Mouse (Mus musculus) mammary gland, adult 2 months (tissue): Measurements from ENCODE around the gene Timm9. TPM values are rescaled to one million over a fixed set of nuclear protein-coding genes. Genes with fewer than 3 reads are reported as not detected.

Experiments
- polyA plus RNA-seq: library from polyadenylated mRNA; depleted of rRNA; stranded (reverse); fragments of >200 nt; gene quantifications from 2 replicates; pipeline ENCODE4 v1.2.3, GENCODE M21; 2012; ENCODE audit warnings: low replicate concordance; rRNA removed

The Timm9 gene
- polyA plus RNA-seq = 9.4 and 11.7 TPM in 2 replicates

GRCm38 (mm10) chr12:71136130-71136973 lies at the start of gene Timm9, which contains the start of gene 2700049A03Rik:
Gene Timm9, minus strand, starts transcription at chr12:71136684.
Gene 2700049A03Rik, plus strand, starts transcription at chr12:71136848.

GRCm38 (mm10) chr12:71111331-71111730 lies 25.2 kb downstream of the Timm9 start, which contains the start of gene Tomm20l:
Gene Tomm20l, plus strand, starts transcription at chr12:71111428.

Other genes starting within 250 kb of the Timm9 start
- 15.0 and 37.5 TPM in 2 replicates for gene Actr10, start 198.8 kb downstream of the Timm9 start, polyA plus RNA-seq
- 10.9 and 38.9 TPM in 2 replicates for gene Psma3, start 162.1 kb downstream of the Timm9 start, polyA plus RNA-seq
- 3.2 and 3.6 TPM in 2 replicates for gene Arid4a, start 120.7 kb downstream of the Timm9 start, polyA plus RNA-seq
- gene Tomm20l, start 25.3 kb downstream of the Timm9 start, polyA plus RNA-seq = not detected in 2 replicates
- 1.8 and 2.8 TPM in 2 replicates for gene 2700049A03Rik, start 164 bp upstream of the Timm9 start, polyA plus RNA-seq
- gene Dact1, start 173.2 kb upstream of the Timm9 start, polyA plus RNA-seq = 6.9 and 9.7 TPM in 2 replicates